Comparison of ENCODE assay signal across 17 mouse cellular contexts in genomic region chr9:43942147-43942546, GRCm38 (mm10).
"Had no signal": no experiment of that assay in that cellular context is flagged by ENCODE, and none has a peak within 500 bp of the region (broad histone marks: within the 10 kb centered on the region; RNA-seq: fewer than 3 reads in every experiment).

No protein-coding gene starts in this region.

- H3K27ac ChIP-seq: lung, embryonic 15.5 days; macrophage; midbrain, embryonic 13.5 days; midbrain, embryonic 15.5 days; neural tube, embryonic 12.5 days; stomach, embryonic 15.5 days; stomach, postnatal 0 days had no signal

- H3K9me3 ChIP-seq: lung, embryonic 15.5 days; megakaryocyte, embryonic 14.5 days; midbrain, embryonic 13.5 days; midbrain, embryonic 15.5 days; neural tube, embryonic 12.5 days; stomach, embryonic 15.5 days had no signal

- H3K4me1 ChIP-seq: lung, embryonic 15.5 days; megakaryocyte, embryonic 14.5 days; stomach, embryonic 15.5 days had no signal

- H3K4me3 ChIP-seq: lung, embryonic 15.5 days; midbrain, embryonic 13.5 days; midbrain, embryonic 15.5 days; neural tube, embryonic 12.5 days; stomach, embryonic 15.5 days had no signal

- H3K27me3 ChIP-seq: lung, embryonic 15.5 days; midbrain, embryonic 13.5 days; midbrain, embryonic 15.5 days; stomach, embryonic 15.5 days had no signal

- DNase-seq: lung, adult 2 months; lung, postnatal 14 days; lung, postnatal 36 days; right cerebral cortex, postnatal 14 days; thymus, adult 2 months; thymus, postnatal 25 days; thymus, postnatal 4 days had no signal

- H3K36me3 ChIP-seq: lung, embryonic 15.5 days; midbrain, embryonic 13.5 days; midbrain, embryonic 15.5 days; neural tube, embryonic 12.5 days; stomach, embryonic 15.5 days had no signal

- ATAC-seq: lung, postnatal 0 days; midbrain, embryonic 13.5 days; midbrain, embryonic 15.5 days had no signal

- H3K9ac ChIP-seq: lung, embryonic 15.5 days; midbrain, embryonic 13.5 days; midbrain, embryonic 15.5 days; neural tube, embryonic 12.5 days; stomach, embryonic 15.5 days had no signal

- H3K4me2 ChIP-seq: lung, embryonic 15.5 days; midbrain, embryonic 11.5 days; midbrain, embryonic 13.5 days; midbrain, embryonic 15.5 days; neural tube, embryonic 12.5 days; stomach, embryonic 15.5 days had no signal
